Mouse (Mus musculus) hindbrain, embryonic 13.5 days (tissue): Measurements from ENCODE around the gene Pip4k2a. TPM values are rescaled to one million over a fixed set of nuclear protein-coding genes. Genes with fewer than 3 reads are reported as not detected.

ENCODE experiments used
- ATAC-seq: fragments of 200-750 bp; cut with Nextera tagmentation; 2 replicates; pipeline ENCODE4 v1.8.0; 2017; ENCODE audit warnings: moderate TSS enrichment; ENCODE audit not compliant: low FRiP score
- H3K27ac ChIP-seq: fragments of 300-500 bp; sonication (generic); 2 replicates; pipeline ENCODE4 v1.5.1; 2015; ENCODE audit warnings: inconsistent platforms, mild to moderate bottlenecking, moderate library complexity
- H3K27me3 ChIP-seq: fragments of 300-500 bp; sonication (generic); 2 replicates; pipeline ENCODE4 v1.6.1; 2015; ENCODE audit warnings: mild to moderate bottlenecking, inconsistent platforms
- H3K36me3 ChIP-seq: fragments of 300-500 bp; sonication (generic); 2 replicates; pipeline ENCODE4 v1.6.1; 2015; ENCODE audit warnings: mild to moderate bottlenecking, inconsistent platforms
- H3K4me1 ChIP-seq: fragments of 300-500 bp; sonication (generic); replicated peaks from 2 replicates; pipeline ENCODE4 v1.6.1; 2015; ENCODE audit warnings: inconsistent platforms
- H3K4me2 ChIP-seq: fragments of 300-500 bp; sonication (generic); 2 replicates; pipeline ENCODE4 v1.6.1; 2015; ENCODE audit warnings: inconsistent platforms, mild to moderate bottlenecking, moderate library complexity
- H3K4me3 ChIP-seq: fragments of 300-500 bp; sonication (generic); 2 replicates; pipeline ENCODE4 v1.5.1; 2015; ENCODE audit warnings: mild to moderate bottlenecking, inconsistent platforms
- H3K9ac ChIP-seq: fragments of 300-500 bp; sonication (generic); 2 replicates; pipeline ENCODE4 v1.6.1; 2015; ENCODE audit warnings: mild to moderate bottlenecking, inconsistent platforms
- H3K9me3 ChIP-seq: fragments of 300-500 bp; sonication (generic); 2 replicates; pipeline ENCODE4 v1.6.1; 2016; ENCODE audit warnings: inconsistent platforms
- WGBS: fragments of 180-500 bp; shearing (Covaris S2); methylation state at CpG from one replicate; pipeline ENCODE4 v1.1.7; 2015; 5-methylcytosine and 5-hydroxymethylcytosine counted together
- polyA plus RNA-seq: library from polyadenylated mRNA; unstranded; fragments of >200 nt; fragmentation: Nextera tagmentation; extraction: Ambion mirVana; gene quantifications from 2 replicates; pipeline ENCODE4 v1.2.1, GENCODE M21; 2015

The Pip4k2a gene
- polyA plus RNA-seq, 1 experiment from 2014 or later = 11.1 TPM

DNA sequence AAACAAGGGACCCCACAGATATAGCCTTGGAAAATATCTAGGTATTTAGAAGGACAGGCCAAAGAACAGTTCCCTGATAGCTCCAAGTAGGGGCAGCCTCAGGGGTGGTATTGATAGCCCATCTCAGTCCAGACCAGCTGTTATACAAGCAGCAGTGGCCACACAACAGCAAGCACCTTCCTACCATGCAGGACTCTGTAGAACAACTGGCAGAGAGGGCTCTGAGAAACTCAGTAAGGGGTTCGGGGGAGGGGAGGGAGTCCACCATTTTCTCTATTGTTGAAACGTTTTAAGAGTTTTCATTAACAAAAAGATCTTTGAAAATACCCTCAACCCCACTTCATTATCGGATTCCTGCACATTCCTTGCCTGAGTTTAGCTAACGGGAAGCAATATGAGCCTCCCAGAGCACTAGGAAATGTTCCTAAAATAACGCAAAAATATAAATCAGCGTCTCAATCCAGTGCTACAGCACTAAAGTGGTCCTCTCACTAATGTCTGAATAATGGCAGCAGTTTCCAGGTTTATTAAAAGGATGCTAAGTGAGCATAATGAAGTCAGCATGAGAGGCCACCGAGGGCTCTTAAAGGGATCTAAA, 37.5 kb downstream of the Pip4k2a start:
- 0 out of 2 replicates have a peak, but pooled peaks cover 5% of the 10 kb centered on the region for H3K4me1 ChIP-seq
- no peak; the same call in 1 of the 2 replicates for ATAC-seq
- no peaks in the 10 kb centered on the region for H3K9me3 ChIP-seq
- no peaks in the 10 kb centered on the region for H3K36me3 ChIP-seq
- H3K27me3 ChIP-seq = no peaks in the 10 kb centered on the region
- H3K27ac ChIP-seq = no peak overlapping the region
- H3K4me3 ChIP-seq = no peak overlapping the region
- WGBS = 40% methylated on average over 7 of the region's 7 CpGs
- no peak overlapping the region for H3K4me2 ChIP-seq
- H3K9ac ChIP-seq = no peak overlapping the region

GRCm38 (mm10) chr2:18959558-18959957, 38.4 kb downstream of the Pip4k2a start:
- no peak for ATAC-seq
- no peaks in the 10 kb centered on the region for H3K36me3 ChIP-seq
- no peak overlapping the region for H3K4me2 ChIP-seq
- no peak overlapping the region for H3K4me3 ChIP-seq
- H3K9me3 ChIP-seq = no peaks in the 10 kb centered on the region
- H3K27me3 ChIP-seq = no peaks in the 10 kb centered on the region
- H3K4me1 ChIP-seq = peaks cover 11% of the 10 kb centered on the region; the same call in 1 of the 2 replicates
- no peak overlapping the region for H3K27ac ChIP-seq
- no peak overlapping the region for H3K9ac ChIP-seq
- 91% methylated on average over 5 of the region's 5 CpGs for WGBS

GRCm38 (mm10) chr2:18959008-18959407, 38.9 kb downstream of the Pip4k2a start:
- H3K9ac ChIP-seq = no peak overlapping the region
- no peak overlapping the region for H3K27ac ChIP-seq
- no peak for ATAC-seq
- peaks cover 12% of the 10 kb centered on the region; the same call in 1 of the 2 replicates for H3K4me1 ChIP-seq
- 95% methylated on average over 6 of the region's 6 CpGs for WGBS
- H3K36me3 ChIP-seq = no peaks in the 10 kb centered on the region
- no peak overlapping the region for H3K4me2 ChIP-seq
- H3K4me3 ChIP-seq = no peak overlapping the region
- no peaks in the 10 kb centered on the region for H3K9me3 ChIP-seq
- H3K27me3 ChIP-seq = no peaks in the 10 kb centered on the region

- H3K9ac ChIP-seq = no peak overlapping the region
- H3K36me3 ChIP-seq = no peaks in the 10 kb centered on the region
- ATAC-seq = no peak
- peaks cover 12% of the 10 kb centered on the region; the same call in 1 of the 2 replicates for H3K4me1 ChIP-seq
- H3K4me2 ChIP-seq = no peak overlapping the region
- no peak overlapping the region for H3K4me3 ChIP-seq
- H3K9me3 ChIP-seq = no peaks in the 10 kb centered on the region
- 94% methylated on average over 5 of the region's 5 CpGs for WGBS
- H3K27me3 ChIP-seq = no peaks in the 10 kb centered on the region
- no peak overlapping the region for H3K27ac ChIP-seq
Measured at GRCm38 (mm10) chr2:18958501-18958900, 39.4 kb downstream of the Pip4k2a start.

DNA sequence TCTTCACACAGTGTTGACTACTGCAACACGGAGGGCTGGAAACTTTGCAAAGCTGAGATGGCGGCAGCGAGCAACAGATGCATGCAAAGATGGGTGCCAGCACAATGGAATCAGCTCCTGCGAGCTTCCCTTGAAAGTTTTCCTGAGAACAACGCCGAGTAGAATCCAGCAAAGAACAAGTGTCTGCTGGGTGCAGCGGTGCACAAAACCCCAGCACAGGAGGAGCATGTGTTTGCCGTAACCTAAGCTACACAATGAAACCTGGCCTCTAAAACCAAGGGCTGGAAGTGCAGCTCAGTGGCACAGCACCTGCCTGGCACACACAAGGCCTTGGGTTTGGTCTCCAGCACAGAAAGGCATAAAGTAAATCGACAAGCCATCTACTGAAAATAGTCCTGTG, 39.9 kb downstream of the Pip4k2a start:
- Histone ChIP-seq H3K4me3 (no peak overlapping the region), H3K4me2 (no peak overlapping the region), H3K27ac (no peak overlapping the region), H3K36me3 (no peaks in the 10 kb centered on the region), H3K9me3 (no peaks in the 10 kb centered on the region), H3K27me3 (no peaks in the 10 kb centered on the region), H3K4me1 (peaks cover 15% of the 10 kb centered on the region; the same call in 1 of the 2 replicates), H3K9ac (no peak overlapping the region)
- no peak for ATAC-seq
- 87% methylated on average over 9 of the region's 9 CpGs for WGBS

- Histone ChIP-seq H3K36me3 (no peaks in the 10 kb centered on the region), H3K4me3 (no peak overlapping the region), H3K27ac (no peak overlapping the region), H3K4me2 (no peak overlapping the region), H3K4me1 (peaks cover 15% of the 10 kb centered on the region; the same call in 1 of the 2 replicates), H3K9ac (no peak overlapping the region), H3K9me3 (no peaks in the 10 kb centered on the region), H3K27me3 (no peaks in the 10 kb centered on the region)
- no peak for ATAC-seq
- 95% methylated on average over 7 of the region's 7 CpGs for WGBS
Measured at GRCm38 (mm10) chr2:18957459-18957858, 40.5 kb downstream of the Pip4k2a start.

DNA sequence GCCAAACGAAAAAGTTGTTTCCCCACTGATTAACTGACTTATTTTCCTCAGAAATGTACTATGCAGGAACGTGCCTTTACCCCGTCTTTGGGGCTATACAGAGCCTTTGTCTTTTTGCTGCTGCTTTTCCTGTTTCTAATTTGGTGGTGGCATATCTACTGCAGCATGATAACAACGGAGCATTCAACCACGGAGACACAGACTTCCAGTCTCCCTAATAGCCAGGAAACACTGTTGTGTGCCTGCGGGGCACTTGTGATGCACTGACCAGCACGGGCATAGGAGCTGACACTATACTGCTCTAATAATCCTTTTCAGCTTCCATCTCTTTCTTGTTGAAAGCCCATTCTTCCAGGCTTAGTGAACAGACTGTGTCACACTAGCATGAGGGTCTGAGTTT, 41.0 kb downstream of the Pip4k2a start:
- WGBS = 72% methylated on average over 7 of the region's 7 CpGs
- Histone ChIP-seq H3K9me3 (no peaks in the 10 kb centered on the region), H3K27me3 (no peaks in the 10 kb centered on the region), H3K9ac (no peak overlapping the region), H3K4me3 (no peak overlapping the region), H3K4me2 (no peak overlapping the region), H3K27ac (no peak overlapping the region), H3K36me3 (no peaks in the 10 kb centered on the region), H3K4me1 (peaks cover 15% of the 10 kb centered on the region; the same call in 1 of the 2 replicates)
- ATAC-seq = no peak

GRCm38 (mm10) chr2:18956424-18956823, 41.5 kb downstream of the Pip4k2a start:
- Histone ChIP-seq H3K4me2 (no peak overlapping the region), H3K36me3 (no peaks in the 10 kb centered on the region), H3K27ac (no peak overlapping the region), H3K9me3 (no peaks in the 10 kb centered on the region), H3K9ac (no peak overlapping the region), H3K4me1 (peaks cover 15% of the 10 kb centered on the region; the same call in 1 of the 2 replicates), H3K27me3 (no peaks in the 10 kb centered on the region), H3K4me3 (no peak overlapping the region)
- no peak for ATAC-seq
- 77% methylated on average over 3 of the region's 3 CpGs for WGBS

DNA sequence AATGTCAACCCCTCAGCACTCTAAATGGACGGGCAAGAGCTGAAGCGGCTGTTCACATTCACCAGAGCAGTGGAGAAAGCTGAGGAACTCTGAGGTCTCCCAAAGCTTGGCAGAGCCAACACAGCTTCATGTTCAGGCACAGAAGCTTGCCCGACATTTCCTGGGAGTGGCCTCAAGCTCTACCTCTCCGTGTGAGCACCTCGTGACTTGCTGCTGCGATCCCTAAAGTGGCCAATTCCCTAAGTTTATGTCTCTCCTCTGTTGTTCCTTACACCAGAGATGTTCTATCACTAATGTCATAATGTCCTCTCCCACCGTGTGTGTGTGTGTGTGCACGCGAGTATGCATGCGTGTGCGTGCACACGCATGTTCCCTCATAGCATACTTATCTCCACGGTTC, 42.3 kb downstream of the Pip4k2a start:
- no peaks in the 10 kb centered on the region for H3K27me3 ChIP-seq
- H3K4me1 ChIP-seq = peaks cover 14% of the 10 kb centered on the region; the same call in 1 of the 2 replicates
- no peak overlapping the region for H3K27ac ChIP-seq
- H3K9ac ChIP-seq = no peak overlapping the region
- no peaks in the 10 kb centered on the region for H3K9me3 ChIP-seq
- ATAC-seq = no peak
- no peak overlapping the region for H3K4me3 ChIP-seq
- no peak overlapping the region for H3K4me2 ChIP-seq
- H3K36me3 ChIP-seq = no peaks in the 10 kb centered on the region
- 95% methylated on average over 13 of the region's 13 CpGs for WGBS

GRCm38 (mm10) chr2:18955022-18955421, 42.9 kb downstream of the Pip4k2a start:
- Histone ChIP-seq H3K9me3 (no peaks in the 10 kb centered on the region), H3K36me3 (no peaks in the 10 kb centered on the region), H3K9ac (no peak overlapping the region), H3K4me3 (no peak overlapping the region), H3K4me2 (no peak overlapping the region), H3K4me1 (peaks cover 10% of the 10 kb centered on the region; the same call in 1 of the 2 replicates), H3K27ac (no peak overlapping the region), H3K27me3 (no peaks in the 10 kb centered on the region)
- ATAC-seq = no peak
- 38% methylated on average over 4 of the region's 4 CpGs for WGBS

GRCm38 (mm10) chr2:18954422-18954821, 43.5 kb downstream of the Pip4k2a start:
- peaks cover 10% of the 10 kb centered on the region; the same call in 1 of the 2 replicates for H3K4me1 ChIP-seq
- no peaks in the 10 kb centered on the region for H3K36me3 ChIP-seq
- H3K9ac ChIP-seq = no peak overlapping the region
- H3K4me2 ChIP-seq = no peak overlapping the region
- no peaks in the 10 kb centered on the region for H3K27me3 ChIP-seq
- H3K9me3 ChIP-seq = no peaks in the 10 kb centered on the region
- no peak overlapping the region for H3K4me3 ChIP-seq
- 78% methylated on average over 4 of the region's 4 CpGs for WGBS
- ATAC-seq = no peak
- H3K27ac ChIP-seq = no peak overlapping the region

DNA sequence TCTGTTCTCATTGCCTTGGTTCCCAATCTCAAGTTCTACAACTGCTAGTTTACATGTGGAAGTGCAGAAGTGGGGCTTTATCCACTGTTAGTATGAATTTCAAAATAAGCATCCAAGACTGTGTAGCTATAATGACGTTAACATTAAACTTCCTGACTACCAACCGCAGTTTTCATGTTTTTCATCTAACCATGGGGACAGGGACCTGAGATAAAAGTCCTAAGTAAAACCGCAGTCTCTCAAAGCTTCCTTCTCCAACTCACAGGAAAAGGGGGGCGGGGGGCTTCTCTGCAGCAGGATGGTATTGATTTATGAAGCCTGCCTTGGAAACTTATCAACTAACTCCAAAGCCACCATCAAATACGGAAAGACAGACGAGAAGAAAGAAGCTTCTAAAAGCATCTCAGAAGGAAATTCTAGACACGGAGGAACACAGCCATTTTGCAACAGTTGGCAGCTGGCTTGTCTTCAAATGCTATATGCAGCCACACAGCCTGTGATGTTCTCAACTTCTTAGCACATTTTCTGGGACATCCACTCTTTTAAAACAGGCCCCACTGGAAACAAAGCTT, 45.7 kb downstream of the Pip4k2a start:
- Histone ChIP-seq H3K4me3 (no peak overlapping the region), H3K27me3 (no peaks in the 10 kb centered on the region), H3K27ac (no peak overlapping the region), H3K9ac (no peak overlapping the region), H3K9me3 (no peaks in the 10 kb centered on the region), H3K36me3 (no peaks in the 10 kb centered on the region), H3K4me1 (peaks cover 10% of the 10 kb centered on the region; the same call in 1 of the 2 replicates), H3K4me2 (no peak overlapping the region)
- WGBS = 75% methylated on average over 7 of the region's 7 CpGs
- ATAC-seq = no peak

GRCm38 (mm10) chr2:18950758-18951157, 47.2 kb downstream of the Pip4k2a start:
- H3K4me1 ChIP-seq = peaks cover 10% of the 10 kb centered on the region; the same call in 1 of the 2 replicates
- no peak overlapping the region for H3K4me2 ChIP-seq
- WGBS = 87% methylated on average over 2 of the region's 2 CpGs
- no peaks in the 10 kb centered on the region for H3K9me3 ChIP-seq
- no peak overlapping the region for H3K9ac ChIP-seq
- no peak overlapping the region for H3K4me3 ChIP-seq
- no peaks in the 10 kb centered on the region for H3K27me3 ChIP-seq
- H3K27ac ChIP-seq = no peak overlapping the region
- H3K36me3 ChIP-seq = no peaks in the 10 kb centered on the region
- no peak for ATAC-seq
